Mouse (Mus musculus): ENCODE results near the gene Acvr1c.
A peak's percentile ranks its signal among the peaks of the same experiment; 100 is the strongest.

GRCm38 (mm10) chr2:58324118-58324901, 33.4 kb downstream of the Acvr1c start:
- TF ChIP-seq CTCF (IDR thresholded peaks at IDR 0.05; ENCODE audit: extremely low read depth, insufficient read depth, low read length) (peak; percentile 33), POLR2A (IDR thresholded peaks at IDR 0.05; ENCODE audit: extremely low read depth, insufficient read depth, low read length) (no peak)
